Mouse (Mus musculus): ENCODE measurements around the gene Cdh12.
A peak's percentile ranks its signal among the peaks of the same experiment; 100 is the strongest.
"Not testable (repeated sequence)": the region's sequence is repeated elsewhere in the genome, so short reads cannot be mapped to it uniquely, and the experiment has no call there.

Gene Cdh12

GRCm38 (mm10) chr15:21109009-21109841, 660.2 kb downstream of the Cdh12 start:
- DNase-seq (ENCODE audit: low read depth, low spot score), result peak; percentile 42

GRCm38 (mm10) chr15:21109889-21110500, 660.9 kb downstream of the Cdh12 start:
- peak; percentile 24 for DNase-seq (ENCODE audit: low read depth, low spot score)

- peak; percentile 20 for DNase-seq (ENCODE audit: low read depth, low spot score)
These were observed 662.0 kb downstream of the Cdh12 start for GRCm38 (mm10) chr15:21110874-21111603.

- DNase-seq (ENCODE audit: low read depth, low spot score), result not testable (repeated sequence)
These were observed 665.7 kb downstream of the Cdh12 start for GRCm38 (mm10) chr15:21114775-21115174.

GRCm38 (mm10) chr15:21130660-21131059, 681.6 kb downstream of the Cdh12 start:
- DNase-seq (ENCODE audit: low read depth, low spot score), result no peak

GRCm38 (mm10) chr15:21132999-21133398, 683.9 kb downstream of the Cdh12 start:
- DNase-seq (ENCODE audit: low read depth, low spot score), result no peak

GRCm38 (mm10) chr15:21146896-21147295, 697.8 kb downstream of the Cdh12 start:
- DNase-seq (ENCODE audit: low read depth, low spot score), result no peak

GRCm38 (mm10) chr15:21153602-21154001, 704.5 kb downstream of the Cdh12 start:
- no peak for DNase-seq (ENCODE audit: low read depth, low spot score)

- DNase-seq (ENCODE audit: low read depth, low spot score), result peak; percentile 76
These were observed 730.7 kb downstream of the Cdh12 start for GRCm38 (mm10) chr15:21179727-21180126.

GRCm38 (mm10) chr15:21180191-21180590, 731.1 kb downstream of the Cdh12 start:
- DNase-seq (ENCODE audit: low read depth, low spot score), result peak; percentile 68

GRCm38 (mm10) chr15:21185799-21186198, 736.7 kb downstream of the Cdh12 start:
- DNase-seq (ENCODE audit: low read depth, low spot score), result no peak

GRCm38 (mm10) chr15:21210089-21210488, 761.0 kb downstream of the Cdh12 start:
- DNase-seq (ENCODE audit: low read depth, low spot score), result not testable (repeated sequence)

GRCm38 (mm10) chr15:21223006-21223405, 773.9 kb downstream of the Cdh12 start:
- no peak for DNase-seq (ENCODE audit: low read depth, low spot score)

- DNase-seq (ENCODE audit: low read depth, low spot score), result no peak
These were observed 812.3 kb downstream of the Cdh12 start for GRCm38 (mm10) chr15:21261318-21261717.

GRCm38 (mm10) chr15:21269856-21270255, 820.8 kb downstream of the Cdh12 start:
- DNase-seq (ENCODE audit: low read depth, low spot score), result no peak

GRCm38 (mm10) chr15:21297051-21297450, 848.0 kb downstream of the Cdh12 start:
- DNase-seq (ENCODE audit: low read depth, low spot score), result no peak

- DNase-seq (ENCODE audit: low read depth, low spot score), result peak; percentile 22
These were observed 866.4 kb downstream of the Cdh12 start for GRCm38 (mm10) chr15:21315457-21315856.

- DNase-seq (ENCODE audit: low read depth, low spot score), result no peak
These were observed 894.8 kb downstream of the Cdh12 start for GRCm38 (mm10) chr15:21343853-21344252.

- DNase-seq (ENCODE audit: low read depth, low spot score), result no peak
These were observed 895.3 kb downstream of the Cdh12 start for GRCm38 (mm10) chr15:21344323-21344722.

GRCm38 (mm10) chr15:21344749-21345148, 895.7 kb downstream of the Cdh12 start:
- no peak for DNase-seq (ENCODE audit: low read depth, low spot score)

GRCm38 (mm10) chr15:21355356-21356101, 906.5 kb downstream of the Cdh12 start:
- DNase-seq (ENCODE audit: low read depth, low spot score), result no peak

GRCm38 (mm10) chr15:21366366-21366765, 917.3 kb downstream of the Cdh12 start:
- DNase-seq (ENCODE audit: low read depth, low spot score), result no peak
